ENCODE assay signal across 9 mouse cellular contexts in the genomic region with DNA sequence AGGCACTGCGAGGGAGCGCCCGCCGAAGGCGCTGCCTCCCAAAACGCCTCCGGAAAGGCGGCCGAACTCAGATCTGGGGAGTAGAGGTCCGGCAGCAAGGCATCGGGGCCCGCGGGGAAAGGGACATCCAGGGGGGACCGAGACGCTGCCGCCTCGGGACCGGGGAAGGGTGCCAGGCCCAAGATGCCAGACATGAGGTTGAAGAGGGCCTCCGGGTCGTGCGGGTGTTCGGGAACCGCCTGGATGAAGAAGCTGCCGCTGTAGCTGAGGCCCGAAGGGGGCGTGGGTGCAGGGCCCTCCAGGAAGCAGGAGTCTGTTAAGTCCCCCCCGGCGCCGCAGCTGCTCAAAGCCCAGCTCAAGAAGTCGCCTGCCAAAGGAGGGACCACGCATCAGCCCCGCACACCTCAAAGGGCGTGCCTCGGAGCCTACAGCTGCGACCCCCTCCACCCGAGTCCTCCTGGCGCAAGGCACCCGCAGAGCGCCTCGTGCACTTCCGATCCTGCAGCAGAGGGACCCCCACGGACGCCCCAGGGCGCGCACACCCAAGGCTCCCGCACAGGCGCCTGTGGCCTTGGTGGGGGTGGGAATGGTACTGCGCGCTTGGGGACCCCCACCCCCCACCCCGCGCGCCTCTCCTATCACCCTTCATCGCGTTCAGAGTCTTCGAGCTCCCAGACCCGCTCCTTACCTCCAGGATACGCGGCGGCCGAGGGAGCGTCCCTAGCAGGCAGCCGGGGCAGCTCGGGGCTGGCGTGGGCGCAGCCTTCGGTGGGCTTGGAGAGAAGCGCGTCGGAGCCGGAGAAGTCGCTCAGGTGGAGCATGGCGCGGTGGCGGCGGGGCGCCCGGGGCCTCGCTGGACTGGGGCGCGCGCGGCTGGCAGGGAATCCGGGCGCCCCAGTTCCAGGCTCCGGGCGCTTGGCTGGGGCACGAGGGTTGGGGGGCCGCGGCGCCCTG. TPM values are rescaled to one million over a fixed set of nuclear protein-coding genes. Genes with fewer than 3 reads are reported as not detected.
DNase-seq lines count a peak whose midpoint lies in the region; ATAC-seq and TF ChIP-seq lines count a peak whose summit lies in the region.
"Had no signal": no experiment of that assay in that cellular context is flagged by ENCODE, and none has a peak within 500 bp of the region (broad histone marks: within the 10 kb centered on the region; RNA-seq: fewer than 3 reads in every experiment).

No protein-coding gene starts in this region.

- H3K4me2 ChIP-seq in hindbrain, embryonic 12.5 days (replicated peaks): peak overlapping the region; percentile 84
- H3K4me2 ChIP-seq in liver, embryonic 16.5 days (ENCODE audit: low read depth, low read length): peak overlapping the region; percentile 46
- peak overlapping the region; percentile 89 for H3K4me2 ChIP-seq in stomach, embryonic 15.5 days

- 5% methylated on average over 90 of the region's 90 CpGs for WGBS in thymus, adult 2 months
- WGBS in hindbrain, embryonic 12.5 days: under 1% methylated on average over 86 of the region's 90 CpGs
- 1% methylated on average over 72 of the region's 90 CpGs for WGBS in liver, embryonic 16.5 days (ENCODE audit: insufficient replicate concordance)
- WGBS in stomach, embryonic 15.5 days: 2% methylated on average over 89 of the region's 90 CpGs

- H3K9me3 ChIP-seq in hindbrain, embryonic 12.5 days (replicated peaks): no peaks in the 10 kb centered on the region
- H3K9me3 ChIP-seq in liver, embryonic 16.5 days (replicated peaks; ENCODE audit: control insufficient read depth, low read length): no peaks in the 10 kb centered on the region
- H3K9me3 ChIP-seq in stomach, embryonic 15.5 days: no peaks in the 10 kb centered on the region

- no peak overlapping the region for H3K9ac ChIP-seq in hindbrain, embryonic 12.5 days
- no peak overlapping the region for H3K9ac ChIP-seq in liver, embryonic 16.5 days (ENCODE audit: low read depth, low read length)
- no peak overlapping the region for H3K9ac ChIP-seq in stomach, embryonic 15.5 days

- peaks cover 13% of the 10 kb centered on the region for H3K27me3 ChIP-seq in thymus, adult 2 months (ENCODE audit: control insufficient read depth, insufficient read depth, low read length)
- H3K27me3 ChIP-seq in hindbrain, embryonic 12.5 days: peaks cover 86% of the 10 kb centered on the region
- H3K27me3 ChIP-seq in liver, embryonic 16.5 days (ENCODE audit: control insufficient read depth, insufficient read depth, low read depth, low read length): peaks cover 59% of the 10 kb centered on the region
- peaks cover 62% of the 10 kb centered on the region for H3K27me3 ChIP-seq in stomach, embryonic 15.5 days (replicated peaks)

- no peak for TF ChIP-seq POLR2A in thymus, adult 2 months (IDR thresholded peaks at IDR 0.05; ENCODE audit: control insufficient read depth, extremely low read depth, insufficient read depth, low read length, poor library complexity)

- H3K4me1 ChIP-seq in thymus, adult 2 months (replicated peaks; ENCODE audit: control insufficient read depth, insufficient read depth, low read length): peaks cover 8% of the 10 kb centered on the region; the same call in 1 of the 2 replicates
- H3K4me1 ChIP-seq in hindbrain, embryonic 12.5 days: peaks cover 27% of the 10 kb centered on the region
- H3K4me1 ChIP-seq in liver, embryonic 16.5 days (ENCODE audit: control insufficient read depth, low read depth, low read length): no peaks in the 10 kb centered on the region
- peaks cover 27% of the 10 kb centered on the region for H3K4me1 ChIP-seq in stomach, embryonic 15.5 days

- no peak for DNase-seq in frontal cortex, postnatal 25 days (ENCODE audit: low spot score in 2 of 2)
- DNase-seq in thymus, adult 2 months: no peak
- DNase-seq in thymus, adult 18-20 months: no peak
- no peak for DNase-seq in spleen, postnatal 36 days (ENCODE audit: low spot score in 2 of 2)

- no peak for TF ChIP-seq CTCF in thymus, adult 2 months (IDR thresholded peaks at IDR 0.05; ENCODE audit: borderline replicate concordance, control insufficient read depth, extremely low read depth, insufficient read depth, low read length, poor library complexity)

- peak; percentile 25 for ATAC-seq in frontal cortex, adult (ENCODE audit: low TSS enrichment)
- ATAC-seq in hindbrain, embryonic 12.5 days (ENCODE audit: low FRiP score): peak; percentile 24
- no peak for ATAC-seq in liver, embryonic 16.5 days (ENCODE audit: low read depth)
- ATAC-seq in stomach, embryonic 15.5 days (ENCODE audit: insufficient read depth, low FRiP score, low read depth): no peak

- no peaks in the 10 kb centered on the region for H3K36me3 ChIP-seq in thymus, adult 2 months (ENCODE audit: control insufficient read depth, insufficient read depth, low read length)
- H3K36me3 ChIP-seq in hindbrain, embryonic 12.5 days: no peaks in the 10 kb centered on the region
- no peaks in the 10 kb centered on the region for H3K36me3 ChIP-seq in liver, embryonic 16.5 days (ENCODE audit: control insufficient read depth, insufficient read depth)
- no peaks in the 10 kb centered on the region for H3K36me3 ChIP-seq in stomach, embryonic 15.5 days

- H3K27ac ChIP-seq in thymus, adult 2 months (ENCODE audit: control insufficient read depth, insufficient read depth, low read length): no peak overlapping the region
- no peak overlapping the region for H3K27ac ChIP-seq in hindbrain, embryonic 12.5 days
- H3K27ac ChIP-seq in liver, embryonic 16.5 days (ENCODE audit: low read length): no peak overlapping the region
- no peak overlapping the region for H3K27ac ChIP-seq in stomach, embryonic 15.5 days

- H3K4me3 ChIP-seq in thymus, adult 2 months (ENCODE audit: control insufficient read depth, insufficient read depth, low read length): peak overlapping the region; percentile 19
- peak overlapping the region; percentile 46 for H3K4me3 ChIP-seq in hindbrain, embryonic 12.5 days
- H3K4me3 ChIP-seq in liver, embryonic 16.5 days (ENCODE audit: low read depth, low read length): peak overlapping the region; percentile 38
- peak overlapping the region; percentile 48 for H3K4me3 ChIP-seq in stomach, embryonic 15.5 days (replicated peaks)

RNA-seq across cellular contexts. Expression of gene Egr4, which starts 0.5 kb away (rescaled TPM):
- 0.12 and 0.19 TPM in 2 replicates for polyA plus RNA-seq in thymus, adult 2 months (2012; rRNA removed)
- not detected in 2 replicates for polyA plus RNA-seq in hindbrain, embryonic 12.5 days (2016; fragmentation: Nextera tagmentation; extraction: Ambion mirVana)
- polyA plus RNA-seq in liver, embryonic 16.5 days (2015; fragmentation: Nextera tagmentation; extraction: Ambion mirVana): not detected in 2 replicates
- polyA plus RNA-seq in stomach, embryonic 15.5 days (2015; fragmentation: Nextera tagmentation; extraction: Ambion mirVana): not detected in 2 replicates
- polyA plus RNA-seq: C2C12 had no signal

RNA-seq across cellular contexts. Expression of gene Fbxo41, which starts 10.1 kb away (rescaled TPM):
- 0.03 and 0.04 TPM in 2 replicates for polyA plus RNA-seq in thymus, adult 2 months (2012; rRNA removed)
- polyA plus RNA-seq in hindbrain, embryonic 12.5 days (2016; fragmentation: Nextera tagmentation; extraction: Ambion mirVana): 3.1 TPM in 2 replicates
- not detected in 2 replicates for polyA plus RNA-seq in liver, embryonic 16.5 days (2015; fragmentation: Nextera tagmentation; extraction: Ambion mirVana)
- polyA plus RNA-seq in stomach, embryonic 15.5 days (2015; fragmentation: Nextera tagmentation; extraction: Ambion mirVana): 0.21 and 0.31 TPM in 2 replicates

Comparison
In these comparisons a context has a peak if more than half of its experiments do, and no peak if none do; other contexts are left out.
1. ATAC-seq: peak in frontal cortex, adult (single experiment) and hindbrain, embryonic 12.5 days (single experiment); none in liver, embryonic 16.5 days (single experiment) and stomach, embryonic 15.5 days (single experiment).
2. Peak in every context shown above with its lines, with median percentiles within 50 percentile points of each other: H3K4me3 ChIP-seq and H3K4me2 ChIP-seq.